Comparison of ENCODE assay signal across 21 mouse cellular contexts in the genomic region with DNA sequence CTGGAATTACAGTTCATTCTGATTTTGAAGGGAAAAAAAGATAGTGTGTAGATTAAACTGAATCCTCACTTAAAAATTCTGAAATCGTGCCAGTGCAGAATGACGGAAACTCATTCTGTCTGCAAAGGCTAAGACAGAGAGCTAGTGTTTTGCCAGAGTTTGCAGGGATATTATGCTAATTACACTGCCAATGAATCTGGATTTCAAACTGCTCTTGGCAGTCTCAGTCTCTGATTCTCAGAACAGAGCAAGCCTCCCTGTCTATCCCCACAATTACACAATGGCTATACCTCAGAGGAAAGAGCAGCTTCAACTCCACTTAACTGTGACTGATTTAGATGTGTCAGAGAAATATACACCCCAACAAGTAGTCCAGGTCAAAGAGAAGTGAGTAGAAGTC. TPM values are rescaled to one million over a fixed set of nuclear protein-coding genes. Genes with fewer than 3 reads are reported as not detected.
DNase-seq lines count a peak whose midpoint lies in the region; ATAC-seq lines count a peak whose summit lies in the region.
"Had no signal": no experiment of that assay in that cellular context is flagged by ENCODE, and none has a peak within 500 bp of the region (broad histone marks: within the 10 kb centered on the region; RNA-seq: fewer than 3 reads in every experiment).

No protein-coding gene starts in this region.

- 40% methylated on average over 2 of the region's 2 CpGs for WGBS in hindbrain, embryonic 15.5 days
- WGBS in hindbrain, embryonic 12.5 days: 69% methylated on average over 2 of the region's 2 CpGs
- WGBS in intestine, embryonic 15.5 days: 75% methylated on average over 2 of the region's 2 CpGs

- peak; percentile 4 to 12 for DNase-seq in cerebellum, postnatal 10 days
- no peak for DNase-seq in cerebellum, adult 9-10 months
- peak; percentile 9 to 11 for DNase-seq in right cerebral cortex, adult 2 months (ENCODE audit: low spot score in 2 of 2)
- DNase-seq in right cerebral cortex, postnatal 14 days: no peak
- DNase-seq in telencephalon, adult 2 months (ENCODE audit: low read depth, low spot score): peak; percentile 61
- DNase-seq: adrenal gland, postnatal 25 days; cerebellum, postnatal 36 days; gastrocnemius, postnatal 25 days; heart, postnatal 14 days; kidney, adult 11 months; kidney, postnatal 14 days; lung, postnatal 36 days; thymus, postnatal 4 days had no signal

- H3K9me3 ChIP-seq in hindbrain, embryonic 15.5 days: no peaks in the 10 kb centered on the region
- no peaks in the 10 kb centered on the region for H3K9me3 ChIP-seq in hindbrain, embryonic 12.5 days (replicated peaks)
- H3K9me3 ChIP-seq in intestine, embryonic 15.5 days: no peaks in the 10 kb centered on the region
- H3K9me3 ChIP-seq: limb, embryonic 13.5 days; liver, embryonic 15.5 days; neural tube, embryonic 13.5 days had no signal

- no peaks in the 10 kb centered on the region for H3K27me3 ChIP-seq in hindbrain, embryonic 15.5 days
- no peaks in the 10 kb centered on the region for H3K27me3 ChIP-seq in hindbrain, embryonic 12.5 days
- no peaks in the 10 kb centered on the region for H3K27me3 ChIP-seq in intestine, embryonic 15.5 days (replicated peaks)
- H3K27me3 ChIP-seq: limb, embryonic 13.5 days; liver, embryonic 15.5 days; neural tube, embryonic 13.5 days had no signal

- H3K27ac ChIP-seq in hindbrain, embryonic 15.5 days (replicated peaks): 0 out of 2 replicates have a peak overlapping the region, but pooled peaks have one; percentile 2
- no peak overlapping the region for H3K27ac ChIP-seq in hindbrain, embryonic 12.5 days
- H3K27ac ChIP-seq in intestine, embryonic 15.5 days: no peak overlapping the region
- H3K27ac ChIP-seq: limb, embryonic 13.5 days; liver, embryonic 15.5 days had no signal

- no peak overlapping the region for H3K4me2 ChIP-seq in hindbrain, embryonic 15.5 days
- H3K4me2 ChIP-seq in hindbrain, embryonic 12.5 days (replicated peaks): no peak overlapping the region
- H3K4me2 ChIP-seq in intestine, embryonic 15.5 days (replicated peaks): no peak overlapping the region
- H3K4me2 ChIP-seq: limb, embryonic 13.5 days; liver, embryonic 15.5 days; neural tube, embryonic 13.5 days had no signal

- peak; percentile 59; the same call in 1 of the 2 replicates for ATAC-seq in hindbrain, embryonic 15.5 days (ENCODE audit: low FRiP score, low read depth)
- no peak for ATAC-seq in hindbrain, embryonic 12.5 days (ENCODE audit: low FRiP score)
- ATAC-seq in intestine, embryonic 15.5 days: no peak
- ATAC-seq: activated CD4-positive, CD25-positive, alpha-beta regulatory T cell, adult 4 months had no signal

- H3K36me3 ChIP-seq in hindbrain, embryonic 15.5 days: no peaks in the 10 kb centered on the region
- H3K36me3 ChIP-seq in hindbrain, embryonic 12.5 days: no peaks in the 10 kb centered on the region
- no peaks in the 10 kb centered on the region for H3K36me3 ChIP-seq in intestine, embryonic 15.5 days
- H3K36me3 ChIP-seq: limb, embryonic 13.5 days; liver, embryonic 15.5 days; neural tube, embryonic 13.5 days had no signal

- no peak overlapping the region for H3K4me3 ChIP-seq in hindbrain, embryonic 15.5 days
- no peak overlapping the region for H3K4me3 ChIP-seq in hindbrain, embryonic 12.5 days
- H3K4me3 ChIP-seq in intestine, embryonic 15.5 days (replicated peaks): no peak overlapping the region
- H3K4me3 ChIP-seq: limb, embryonic 13.5 days; liver, embryonic 15.5 days; neural tube, embryonic 13.5 days had no signal

- H3K4me1 ChIP-seq in hindbrain, embryonic 15.5 days (replicated peaks): peaks cover 12% of the 10 kb centered on the region
- H3K4me1 ChIP-seq in hindbrain, embryonic 12.5 days: no peaks in the 10 kb centered on the region
- H3K4me1 ChIP-seq in intestine, embryonic 15.5 days (replicated peaks): no peaks in the 10 kb centered on the region
- H3K4me1 ChIP-seq: limb, embryonic 13.5 days; liver, embryonic 15.5 days; neural tube, embryonic 13.5 days had no signal

- H3K9ac ChIP-seq in hindbrain, embryonic 15.5 days: no peak overlapping the region
- no peak overlapping the region for H3K9ac ChIP-seq in hindbrain, embryonic 12.5 days
- H3K9ac ChIP-seq in intestine, embryonic 15.5 days: no peak overlapping the region
- H3K9ac ChIP-seq: limb, embryonic 13.5 days; liver, embryonic 15.5 days; neural tube, embryonic 13.5 days had no signal

RNA-seq across cellular contexts. Expression of a gene that starts 43.2 kb away (rescaled TPM):
- polyA plus RNA-seq in hindbrain, embryonic 15.5 days (2015; fragmentation: Nextera tagmentation; extraction: Ambion mirVana): 82.4 and 92.9 TPM in 2 replicates
- polyA plus RNA-seq in hindbrain, embryonic 12.5 days (2016; fragmentation: Nextera tagmentation; extraction: Ambion mirVana): 13.3 and 14.4 TPM in 2 replicates
- polyA plus RNA-seq in intestine, embryonic 15.5 days (2015; fragmentation: Nextera tagmentation; extraction: Ambion mirVana): 1.8 and 1.9 TPM in 2 replicates
- polyA plus RNA-seq: activated CD4-positive, CD25-positive, alpha-beta regulatory T cell, adult 4 months; spleen, adult 2 months had no signal

Comparison
In these comparisons a context has a peak if more than half of its experiments do, and no peak if none do; other contexts are left out.
1. DNase-seq: peak in cerebellum, postnatal 10 days (2 of 2), right cerebral cortex, adult 2 months (2 of 2) and telencephalon, adult 2 months (single experiment); none in cerebellum, adult 9-10 months (single experiment) and right cerebral cortex, postnatal 14 days (single experiment).